In the genomic region with DNA sequence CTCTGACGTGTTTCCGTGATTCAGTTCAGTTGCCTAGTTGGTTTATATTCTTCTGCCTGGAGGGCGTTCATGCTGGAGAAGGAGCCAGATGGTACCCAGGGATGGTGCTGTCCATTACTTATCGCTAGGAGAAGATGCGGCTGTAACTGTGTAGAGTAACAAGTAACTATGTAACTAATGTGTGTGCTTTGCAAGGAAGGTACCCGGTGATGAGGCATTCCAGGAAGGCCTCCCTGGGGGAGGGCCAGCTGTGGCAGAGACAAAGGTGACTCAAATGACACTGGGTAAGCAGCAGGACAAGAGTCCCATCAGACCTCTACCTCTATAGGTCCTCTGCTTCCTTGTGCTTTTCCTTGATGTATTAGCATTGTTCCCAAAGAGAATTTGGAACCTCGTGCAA, we compare ENCODE assay signal across 14 mouse cellular contexts.
"Had no signal": no experiment of that assay in that cellular context is flagged by ENCODE, and none has a peak within 500 bp of the region (broad histone marks: within the 10 kb centered on the region; RNA-seq: fewer than 3 reads in every experiment).

No protein-coding gene starts in this region.

- H3K4me1 ChIP-seq: limb, embryonic 10.5 days; liver, embryonic 15.5 days had no signal

- H3K4me2 ChIP-seq: liver, embryonic 11.5 days; liver, embryonic 15.5 days; midbrain, embryonic 13.5 days; neural tube, embryonic 15.5 days had no signal

- H3K4me3 ChIP-seq: left cerebral cortex, adult 2 months; limb, embryonic 10.5 days; liver, embryonic 15.5 days; midbrain, embryonic 13.5 days; myocyte; neural tube, embryonic 15.5 days had no signal

- DNase-seq: lung, adult 2 months; lung, postnatal 36 days; right cerebral cortex, adult 18-20 months; thymus, postnatal 4 days had no signal

- ATAC-seq: intestine, embryonic 16.5 days; lung, postnatal 0 days; midbrain, embryonic 13.5 days had no signal

- H3K36me3 ChIP-seq: limb, embryonic 10.5 days; liver, embryonic 15.5 days; midbrain, embryonic 13.5 days; neural tube, embryonic 15.5 days had no signal

- H3K9me3 ChIP-seq: limb, embryonic 10.5 days; liver, embryonic 15.5 days; midbrain, embryonic 13.5 days; neural tube, embryonic 15.5 days had no signal

- H3K27ac ChIP-seq: left cerebral cortex, adult 2 months; limb, embryonic 10.5 days; liver, embryonic 15.5 days; midbrain, embryonic 13.5 days; neural tube, embryonic 15.5 days; stomach, postnatal 0 days had no signal

- H3K27me3 ChIP-seq: liver, embryonic 15.5 days; midbrain, embryonic 13.5 days; neural tube, embryonic 15.5 days had no signal

- H3K9ac ChIP-seq: liver, embryonic 15.5 days; midbrain, embryonic 13.5 days; neural tube, embryonic 15.5 days had no signal
